Mouse (Mus musculus) CH12.LX (cell line): Measurements from ENCODE around the gene Pde11a. TPM values are rescaled to one million over a fixed set of nuclear protein-coding genes. Genes with fewer than 3 reads are reported as not detected.

Source experiments
- DNase-seq: peaks from one replicate; pipeline ENCODE4 v3.0.0-alpha.2; 2013; ENCODE audit errors: extremely low read depth
- H3K27ac ChIP-seq: 2 replicates; pipeline ENCODE4 v1.5.1; 2012; ENCODE audit warnings: low read depth, mild to moderate bottlenecking, control low read depth, moderate library complexity; ENCODE audit not compliant: insufficient read depth
- H3K27me3 ChIP-seq: replicated peaks from 2 replicates; pipeline ENCODE3; 2012; ENCODE audit warnings: inconsistent platforms
- H3K36me3 ChIP-seq, 2 experiments: replicated peaks in 1 of 2; 2 replicates each; pipeline versions ENCODE3 to v1.6.1; 2012; ENCODE audit warnings: inconsistent platforms in 1 of 2, low read length in 1 of 2, mild to moderate bottlenecking in 1 of 2, mixed read lengths in 1 of 2, moderate library complexity in 1 of 2; ENCODE audit not compliant: control insufficient read depth in 1 of 2, insufficient read depth in 1 of 2
- H3K4me1 ChIP-seq, 2 experiments: 2 replicates each; pipeline ENCODE4 v1.6.1; 2012; ENCODE audit warnings: inconsistent platforms in 1 of 2, moderate library complexity in 1 of 2; ENCODE audit not compliant: insufficient read depth in 2 of 2, control insufficient read depth in 1 of 2
- H3K4me2 ChIP-seq: 2 replicates; pipeline ENCODE4 v1.6.1; 2012; ENCODE audit warnings: low read depth, mild to moderate bottlenecking, control low read depth; ENCODE audit not compliant: poor library complexity, insufficient read depth, severe bottlenecking
- H3K4me3 ChIP-seq, 3 experiments: fragments of 150-350 bp in 1 of 3; sonication (generic) in 1 of 3; replicated peaks in 1 of 3; 2 replicates each; pipeline versions ENCODE3 to v1.5.1; 2011 to 2012; ENCODE audit warnings: low read depth in 2 of 3, low read length in 2 of 3, mild to moderate bottlenecking in 2 of 3, moderate library complexity in 2 of 3, control low read depth in 1 of 3, improper control_type of control experiment in 1 of 3, inconsistent platforms in 1 of 3, mixed read lengths in 1 of 3; ENCODE audit not compliant: poor library complexity in 1 of 3
- H3K79me2 ChIP-seq: replicated peaks from 2 replicates; pipeline ENCODE4 v1.6.1; 2012; ENCODE audit warnings: mild to moderate bottlenecking, moderate library complexity; ENCODE audit not compliant: control insufficient read depth, poor library complexity, insufficient read depth, severe bottlenecking; ENCODE audit errors: extremely low read depth
- H3K9ac ChIP-seq: 2 replicates; pipeline ENCODE4 v1.6.1; 2012; ENCODE audit warnings: low read depth, mild to moderate bottlenecking, control low read depth, moderate library complexity; ENCODE audit not compliant: insufficient read depth
- H3K9me3 ChIP-seq: replicated peaks from 2 replicates; pipeline ENCODE3; 2012; ENCODE audit warnings: low read length, inconsistent platforms, mixed read lengths
- BHLHE40 ChIP-seq: IDR thresholded peaks from 2 replicates; pipeline ENCODE4 v1.6.1; 2011; ENCODE audit warnings: mild to moderate bottlenecking, low read depth, low read length, improper control_type of control experiment
- CTCF ChIP-seq, 2 experiments: IDR thresholded peaks in 1 of 2; conservative IDR thresholded peaks in 1 of 2; 2 replicates each; pipeline ENCODE4 v1.5.1; 2011 to 2012; ENCODE audit warnings: low read depth in 2 of 2, low read length in 2 of 2, improper control_type of control experiment in 1 of 2, inconsistent platforms in 1 of 2, mild to moderate bottlenecking in 1 of 2, moderate library complexity in 1 of 2
- EP300 ChIP-seq: IDR thresholded peaks from 2 replicates; pipeline ENCODE4 v1.6.1; 2011; ENCODE audit warnings: low read length, improper control_type of control experiment
- ETS1 ChIP-seq: conservative IDR thresholded peaks from 2 replicates; pipeline ENCODE4 v1.6.1; 2012; ENCODE audit warnings: low read depth, mild to moderate bottlenecking, inconsistent platforms, low read length, improper control_type of control experiment, moderate library complexity
- IRF4 ChIP-seq: IDR thresholded peaks from 2 replicates; pipeline ENCODE4 v1.6.1; 2014; ENCODE audit warnings: low read depth, mild to moderate bottlenecking, inconsistent platforms, low read length, improper control_type of control experiment
- JUN ChIP-seq: IDR thresholded peaks from 2 replicates; pipeline ENCODE4 v1.6.1; 2011; ENCODE audit warnings: low read depth, mild to moderate bottlenecking, low read length, improper control_type of control experiment, moderate library complexity; ENCODE audit not compliant: insufficient read depth
- JUND ChIP-seq: conservative IDR thresholded peaks from 2 replicates; pipeline ENCODE4 v1.6.1; 2011; ENCODE audit warnings: low read depth, low read length, improper control_type of control experiment
- KAT2A ChIP-seq: IDR thresholded peaks from 2 replicates; pipeline ENCODE4 v1.6.1; 2012; ENCODE audit warnings: low read length, improper control_type of control experiment, inconsistent platforms; ENCODE audit not compliant: insufficient replicate concordance
- MAFK ChIP-seq: IDR thresholded peaks from 2 replicates; pipeline ENCODE4 v1.6.1; 2011; ENCODE audit warnings: low read length, improper control_type of control experiment; ENCODE audit not compliant: insufficient replicate concordance
- MAX ChIP-seq: IDR thresholded peaks from 2 replicates; pipeline ENCODE4 v1.6.1; 2011; ENCODE audit warnings: low read length, improper control_type of control experiment
- NRF1 ChIP-seq: IDR thresholded peaks from 2 replicates; pipeline ENCODE4 v1.6.1; 2014; ENCODE audit warnings: low read depth, mild to moderate bottlenecking, inconsistent platforms, low read length, improper control_type of control experiment, moderate library complexity
- POLR2AphosphoS2 ChIP-seq: IDR thresholded peaks from 2 replicates; pipeline ENCODE4 v1.6.1; 2011; ENCODE audit warnings: low read depth, low read length, improper control_type of control experiment
- RAD21 ChIP-seq: IDR thresholded peaks from 2 replicates; pipeline ENCODE4 v1.6.1; 2011; ENCODE audit warnings: low read depth, mild to moderate bottlenecking, low read length, improper control_type of control experiment, moderate library complexity
- SIN3A ChIP-seq: IDR thresholded peaks from 2 replicates; pipeline ENCODE4 v1.6.1; 2012; ENCODE audit warnings: low read length, improper control_type of control experiment, inconsistent platforms
- SMC3 ChIP-seq: IDR thresholded peaks from 2 replicates; pipeline ENCODE4 v1.6.1; 2011; ENCODE audit warnings: low read depth, low read length, improper control_type of control experiment
- USF1 ChIP-seq: IDR thresholded peaks from 2 replicates; pipeline ENCODE4 v1.6.1; 2014; ENCODE audit warnings: low read depth, mild to moderate bottlenecking, inconsistent platforms, low read length, improper control_type of control experiment
- USF2 ChIP-seq: conservative IDR thresholded peaks from 2 replicates; pipeline ENCODE4 v1.6.1; 2011; ENCODE audit warnings: low read depth, low read length, improper control_type of control experiment
- ZC3H11A ChIP-seq: IDR thresholded peaks from 2 replicates; pipeline ENCODE4 v1.6.1; 2012; ENCODE audit warnings: low read depth, mild to moderate bottlenecking, inconsistent platforms, low read length, improper control_type of control experiment
- ZKSCAN1 ChIP-seq: IDR thresholded peaks from 2 replicates; pipeline ENCODE4 v1.6.1; 2012; ENCODE audit warnings: low read depth, inconsistent platforms, low read length, improper control_type of control experiment, borderline replicate concordance
- ZMIZ1 ChIP-seq: IDR thresholded peaks from 2 replicates; pipeline ENCODE4 v1.6.1; 2012; ENCODE audit warnings: low read depth, mild to moderate bottlenecking, inconsistent platforms, low read length, improper control_type of control experiment
- ZNF384 ChIP-seq: IDR thresholded peaks from 2 replicates; pipeline ENCODE4 v1.6.1; 2012; ENCODE audit warnings: low read depth, low read length, improper control_type of control experiment, inconsistent platforms
- dilution Hi-C: fragments of 300-500 bp; cut with MboI; formaldehyde crosslinking; loops from 2 replicates; pipeline ENCODE4 v1.14.3; 2020; ENCODE audit warnings: low sequenced_read_pairs; ENCODE audit not compliant: extremely low pct_unique_long_range_greater_than_20kb, extremely low pct_ligation_motif_present
- in situ Hi-C: fragments of 300-500 bp; cut with MboI; formaldehyde crosslinking; loops from 3 replicates; pipeline ENCODE4 v1.14.3; 2019; ENCODE audit warnings: low sequenced_read_pairs, low pct_ligation_motif_present, low pct_unique_long_range_greater_than_20kb, mixed read lengths
- polyA plus RNA-seq: library from polyadenylated mRNA; unstranded; fragments of >175 nt; gene quantifications from 2 replicates; pipeline ENCODE4 v1.2.1, GENCODE M21; 2012; ENCODE audit warnings: low read depth; ENCODE audit not compliant: insufficient read length
- total RNA-seq, 2 experiments: library from RNA; depleted of rRNA; stranded (reverse); fragments of 300-350 nt in 1 of 2; fragments of >200 nt in 1 of 2; gene quantifications; 2 replicates each; pipeline ENCODE4 v1.2.3; 2012 to 2014

Gene Pde11a
- total and polyA plus RNA-seq, 3 experiments = 0.14 to 0.38 (median 0.21) TPM

GRCm38 (mm10) chr2:76006194-76006593 is 332.4 kb downstream of the Pde11a start:
- H3K4me3 ChIP-seq = no peak overlapping the region
- H3K9ac ChIP-seq = no peak overlapping the region
- no peak for TF ChIP-seq NRF1
- TF ChIP-seq JUN = no peak
- TF ChIP-seq JUND = no peak
- TF ChIP-seq SMC3 = no peak
- no peak for TF ChIP-seq POLR2AphosphoS2
- TF ChIP-seq IRF4 = no peak
- TF ChIP-seq USF2 = no peak
- no peaks in the 10 kb centered on the region for H3K27me3 ChIP-seq
- H3K4me2 ChIP-seq = no peak overlapping the region
- dilution Hi-C loops (no loop called here), in situ Hi-C loops (no loop called here)
- H3K27ac ChIP-seq = no peak overlapping the region
- H3K9me3 ChIP-seq = no peaks in the 10 kb centered on the region
- DNase-seq = no peak
- no peaks in the 10 kb centered on the region for H3K36me3 ChIP-seq
- no peaks in the 10 kb centered on the region for H3K79me2 ChIP-seq
- H3K4me1 ChIP-seq = peaks cover 2 to 6% of the 10 kb centered on the region in 2 experiments; a peak in 2 of 4 replicates

GRCm38 (mm10) chr2:76002899-76003298 is 335.7 kb downstream of the Pde11a start:
- Histone ChIP-seq H3K9me3 (no peaks in the 10 kb centered on the region), H3K36me3 (no peaks in the 10 kb centered on the region), H3K27me3 (no peaks in the 10 kb centered on the region), H3K9ac (no peak overlapping the region), H3K4me3 (no peak overlapping the region)
- no peak for DNase-seq
- TF ChIP-seq CTCF (conservative IDR thresholded peaks at IDR 0.05 in 1 of 2, IDR thresholded peaks at IDR 0.05 in 1 of 2; ENCODE audit: low read depth in 2 of 2, low read length in 2 of 2) (no peak), KAT2A (no peak), SIN3A (no peak), USF2 (no peak), USF1 (no peak), RAD21 (no peak), BHLHE40 (no peak), ZC3H11A (no peak), MAX (no peak), ZMIZ1 (no peak), NRF1 (no peak), POLR2AphosphoS2 (no peak), ZKSCAN1 (no peak), ZNF384 (no peak), ETS1 (no peak), MAFK (no peak), SMC3 (no peak), EP300 (no peak)
- TF ChIP-seq, all 38 proteins: peak for 0
- dilution Hi-C loops (no loop called here), in situ Hi-C loops (no loop called here)
- H3K4me2 ChIP-seq = no peak overlapping the region
- no peak overlapping the region for H3K27ac ChIP-seq
- peaks cover 6 to 21% of the 10 kb centered on the region in 2 experiments for H3K4me1 ChIP-seq
- H3K79me2 ChIP-seq = no peaks in the 10 kb centered on the region
